Comparison of ENCODE assay signal across 17 mouse cellular contexts in genomic region chr1:180260886-180261285, GRCm38 (mm10). TPM values are rescaled to one million over a fixed set of nuclear protein-coding genes. Genes with fewer than 3 reads are reported as not detected.
A peak's percentile ranks its signal among the peaks of the same experiment; 100 is the strongest.
DNase-seq lines count a peak whose midpoint lies in the region; ATAC-seq and TF ChIP-seq lines count a peak whose summit lies in the region.
"Had no signal": no experiment of that assay in that cellular context is flagged by ENCODE, and none has a peak within 500 bp of the region (broad histone marks: within the 10 kb centered on the region; RNA-seq: fewer than 3 reads in every experiment).

No protein-coding gene starts in this region.

- peak; percentile 33 for ATAC-seq in lung, postnatal 0 days
- no peak for ATAC-seq in liver, postnatal 0 days
- ATAC-seq: forebrain, embryonic 13.5 days; hindbrain, postnatal 0 days; midbrain, embryonic 13.5 days had no signal

- TF ChIP-seq EP300 in lung, postnatal 0 days (IDR thresholded peaks at IDR 0.05): peak; percentile 37; the same call in 1 of the 2 replicates
- TF ChIP-seq EP300 in liver, postnatal 0 days (IDR thresholded peaks at IDR 0.05; ENCODE audit: low read depth): no peak

- WGBS in lung, postnatal 0 days: 36% methylated on average over 2 of the region's 2 CpGs
- 44% methylated on average over 2 of the region's 2 CpGs for WGBS in lung, adult 2 months
- WGBS in liver, postnatal 0 days (ENCODE audit: insufficient replicate concordance): 82% methylated on average over 2 of the region's 2 CpGs

- H3K9me3 ChIP-seq in lung, postnatal 0 days (ENCODE audit: low read length): no peaks in the 10 kb centered on the region
- H3K9me3 ChIP-seq in liver, postnatal 0 days (ENCODE audit: low read length): no peaks in the 10 kb centered on the region
- H3K9me3 ChIP-seq: forebrain, embryonic 13.5 days; midbrain, embryonic 13.5 days had no signal

- intact Hi-C loops in gastrocnemius, adult 2 months (cut with DNase I): loop anchor here (5.0 kb wide), 1 partner anchor 291 kb away; no protein-coding TSS in a partner anchor

- peak overlapping the region; percentile 33 for H3K27ac ChIP-seq in lung, postnatal 0 days (ENCODE audit: low read length)
- peak overlapping the region; percentile 20 for H3K27ac ChIP-seq in liver, postnatal 0 days (ENCODE audit: low read depth)
- H3K27ac ChIP-seq in gastrocnemius, adult 2 months: no peak overlapping the region
- H3K27ac ChIP-seq: forebrain, embryonic 13.5 days; hindbrain, postnatal 0 days; midbrain, embryonic 13.5 days had no signal

- no peaks in the 10 kb centered on the region for H3K27me3 ChIP-seq in lung, postnatal 0 days (replicated peaks; ENCODE audit: insufficient read depth, low read length)
- H3K27me3 ChIP-seq in liver, postnatal 0 days (ENCODE audit: insufficient read depth, low read length): no peaks in the 10 kb centered on the region
- H3K27me3 ChIP-seq: CH12.LX; forebrain, embryonic 13.5 days had no signal

- H3K4me2 ChIP-seq in lung, postnatal 0 days (replicated peaks; ENCODE audit: low read depth, low read length): no peak overlapping the region
- H3K4me2 ChIP-seq in liver, postnatal 0 days (ENCODE audit: low read depth, low read length): no peak overlapping the region
- H3K4me2 ChIP-seq: forebrain, embryonic 13.5 days; midbrain, embryonic 13.5 days had no signal

- DNase-seq in adrenal gland, postnatal 14 days: peak; percentile 37
- DNase-seq in adrenal gland, postnatal 36 days: no peak
- DNase-seq in lung, postnatal 0 days (ENCODE audit: low spot score): peak; percentile 85
- no peak for DNase-seq in lung, adult 2 months
- DNase-seq in liver, postnatal 0 days: no peak
- peak; percentile 38 for DNase-seq in skeletal muscle tissue, adult 2 months (ENCODE audit: low read depth, low spot score)
- no peak for DNase-seq in gastrocnemius, adult 2 months
- no peak for DNase-seq in urinary bladder, postnatal 36 days (ENCODE audit: low spot score in 2 of 2)
- DNase-seq: adrenal gland, postnatal 25 days; cerebellum, postnatal 10 days; kidney, adult 2 months; kidney, postnatal 4 days; thymus, adult 18-20 months had no signal

- no peak overlapping the region for H3K9ac ChIP-seq in lung, postnatal 0 days (replicated peaks; ENCODE audit: low read depth)
- no peak overlapping the region for H3K9ac ChIP-seq in liver, postnatal 0 days (replicated peaks)
- H3K9ac ChIP-seq: forebrain, embryonic 13.5 days; midbrain, embryonic 13.5 days had no signal

- H3K36me3 ChIP-seq in lung, postnatal 0 days (ENCODE audit: insufficient read depth, low read length): no peaks in the 10 kb centered on the region
- no peaks in the 10 kb centered on the region for H3K36me3 ChIP-seq in liver, postnatal 0 days (replicated peaks; ENCODE audit: insufficient read depth, low read length)
- H3K36me3 ChIP-seq: midbrain, embryonic 13.5 days had no signal

- TF ChIP-seq CTCF in lung, postnatal 0 days (IDR thresholded peaks at IDR 0.05): no peak
- no peak for TF ChIP-seq CTCF in lung, adult 2 months (IDR thresholded peaks at IDR 0.05; ENCODE audit: insufficient read depth, low read length)
- no peak for TF ChIP-seq CTCF in liver, postnatal 0 days (IDR thresholded peaks at IDR 0.05; ENCODE audit: low read depth)
- no peak for TF ChIP-seq CTCF in gastrocnemius, adult 2 months (IDR thresholded peaks at IDR 0.05)

- H3K4me1 ChIP-seq in lung, postnatal 0 days (ENCODE audit: insufficient read depth, low read depth, low read length): peaks cover 11% of the 10 kb centered on the region; the same call in 1 of the 2 replicates
- H3K4me1 ChIP-seq in lung, adult 2 months (ENCODE audit: control insufficient read depth, insufficient read depth, low read length): peaks cover 11% of the 10 kb centered on the region; the same call in 1 of the 2 replicates
- H3K4me1 ChIP-seq in liver, postnatal 0 days (ENCODE audit: insufficient read depth): peaks cover 53% of the 10 kb centered on the region

- TF ChIP-seq POLR2A in lung, adult 2 months (IDR thresholded peaks at IDR 0.05; ENCODE audit: borderline replicate concordance, extremely low read depth, low read depth, low read length): no peak

- H3K4me3 ChIP-seq in lung, postnatal 0 days (ENCODE audit: low read depth, low read length): no peak overlapping the region
- no peak overlapping the region for H3K4me3 ChIP-seq in lung, adult 2 months (replicated peaks; ENCODE audit: extremely low read depth, low read depth, low read length)
- H3K4me3 ChIP-seq in liver, postnatal 0 days (ENCODE audit: low read depth, low read length): no peak overlapping the region
- no peak overlapping the region for H3K4me3 ChIP-seq in gastrocnemius, adult 2 months
- H3K4me3 ChIP-seq: forebrain, embryonic 13.5 days; midbrain, embryonic 13.5 days had no signal

RNA-seq across cellular contexts. Expression of gene Psen2, which starts 2.4 kb away (rescaled TPM):
- 26.6 and 30.4 TPM in 2 replicates for total RNA-seq in adrenal gland, postnatal 14 days (2021)
- 10 to 100 TPM; 24.5 to 33.5 TPM for total RNA-seq in adrenal gland, postnatal 36 days (2021)
- polyA plus RNA-seq in lung, postnatal 0 days (2015; fragmentation: Nextera tagmentation; extraction: Ambion mirVana): 25.1 and 26.4 TPM in 2 replicates
- 70.0 and 74.4 TPM in 2 replicates for polyA plus RNA-seq in lung, adult 2 months (2012; rRNA removed)
- 25.6 and 25.8 TPM in 2 replicates for polyA plus RNA-seq in liver, postnatal 0 days (2015; fragmentation: Nextera tagmentation; extraction: Ambion mirVana)
- 1 to 10 TPM; 7.8 to 9.5 TPM for total RNA-seq in gastrocnemius, adult 2 months (2021)

Comparison
In these comparisons a context has a peak if more than half of its experiments do, and no peak if none do; other contexts are left out.
1. DNase-seq: peak in adrenal gland, postnatal 14 days (single experiment), lung, postnatal 0 days (single experiment) and skeletal muscle tissue, adult 2 months (single experiment); none in adrenal gland, postnatal 36 days (0 of 2), lung, adult 2 months (single experiment), liver, postnatal 0 days (single experiment), gastrocnemius, adult 2 months (single experiment) and urinary bladder, postnatal 36 days (0 of 2).